ENCODE assay signal across 13 mouse cellular contexts in genomic region chr19:37777961-37778360, GRCm38 (mm10).
DNase-seq lines count a peak whose midpoint lies in the region; ATAC-seq and TF ChIP-seq lines count a peak whose summit lies in the region.
"Had no signal": no experiment of that assay in that cellular context is flagged by ENCODE, and none has a peak within 500 bp of the region (broad histone marks: within the 10 kb centered on the region; RNA-seq: fewer than 3 reads in every experiment).

No protein-coding gene starts in this region.

- no peak for TF ChIP-seq CTCF in MEL (IDR thresholded peaks at IDR 0.05 in 2 of 3, conservative IDR thresholded peaks at IDR 0.05 in 1 of 3; ENCODE audit: control insufficient read depth in 1 of 3, insufficient read depth in 1 of 3, low read depth in 2 of 3, low read length in 3 of 3, poor library complexity in 1 of 3, severe bottlenecking in 1 of 3)
- TF ChIP-seq CTCF in kidney, adult 2 months (conservative IDR thresholded peaks at IDR 0.05; ENCODE audit: insufficient read depth, insufficient read length, low read depth, low read length): no peak
- no peak for TF ChIP-seq CTCF in liver, postnatal 0 days (IDR thresholded peaks at IDR 0.05; ENCODE audit: low read depth)

- 36% methylated on average over 6 of the region's 6 CpGs for WGBS in hindbrain, embryonic 16.5 days
- 72% methylated on average over 6 of the region's 6 CpGs for WGBS in kidney, adult 2 months
- WGBS in liver, postnatal 0 days (ENCODE audit: insufficient replicate concordance): 58% methylated on average over 6 of the region's 6 CpGs

- H3K4me3 ChIP-seq in MEL (ENCODE audit: control insufficient read depth in 1 of 2, insufficient read depth in 1 of 2, low read depth in 2 of 2, low read length in 2 of 2): no peak overlapping the region
- no peak overlapping the region for H3K4me3 ChIP-seq in hindbrain, embryonic 16.5 days (ENCODE audit: low read length)
- no peak overlapping the region for H3K4me3 ChIP-seq in kidney, adult 2 months (ENCODE audit: insufficient read depth, low read depth, low read length)
- no peak overlapping the region for H3K4me3 ChIP-seq in liver, postnatal 0 days (ENCODE audit: low read depth, low read length)
- H3K4me3 ChIP-seq: embryonic facial prominence, embryonic 13.5 days had no signal

- H3K4me1 ChIP-seq in MEL (ENCODE audit: control insufficient read depth in 1 of 2, insufficient read depth in 2 of 2, low read length in 2 of 2): no peaks in the 10 kb centered on the region
- H3K4me1 ChIP-seq in hindbrain, embryonic 16.5 days (ENCODE audit: control insufficient read depth, insufficient read depth, low read depth, low read length): no peaks in the 10 kb centered on the region
- no peaks in the 10 kb centered on the region for H3K4me1 ChIP-seq in kidney, adult 2 months (ENCODE audit: control insufficient read depth, insufficient read depth, low read length)
- no peaks in the 10 kb centered on the region for H3K4me1 ChIP-seq in liver, postnatal 0 days (ENCODE audit: insufficient read depth)

- ATAC-seq in hindbrain, embryonic 16.5 days: peak; percentile 65
- no peak for ATAC-seq in liver, postnatal 0 days
- ATAC-seq: midbrain, embryonic 16.5 days had no signal

- DNase-seq in heart, postnatal 25 days (ENCODE audit: low spot score): peak; percentile 5
- DNase-seq in heart, adult 8-10 months (ENCODE audit: low spot score): no peak
- peak; percentile 3 for DNase-seq in MEL (ENCODE audit: low read depth, low spot score)
- DNase-seq in Muller cell, postnatal 12 days (ENCODE audit: inconsistent ontology term): peak; percentile 86
- DNase-seq in kidney, adult 2 months: no peak
- no peak for DNase-seq in liver, postnatal 0 days
- DNase-seq: cerebellum, adult 9-10 months; layer of hippocampus, adult 9-11 months had no signal

- peaks cover 0 to 1% of the 10 kb centered on the region in 2 experiments; a peak in 2 of 4 replicates for H3K27me3 ChIP-seq in MEL (ENCODE audit: control insufficient read depth in 1 of 2, insufficient read depth in 2 of 2, low read length in 2 of 2)
- H3K27me3 ChIP-seq in hindbrain, embryonic 16.5 days (replicated peaks; ENCODE audit: control insufficient read depth, insufficient read depth, low read length): no peaks in the 10 kb centered on the region
- no peaks in the 10 kb centered on the region for H3K27me3 ChIP-seq in kidney, adult 2 months (replicated peaks; ENCODE audit: control insufficient read depth, insufficient read depth, low read length)
- no peaks in the 10 kb centered on the region for H3K27me3 ChIP-seq in liver, postnatal 0 days (ENCODE audit: insufficient read depth, low read length)
- H3K27me3 ChIP-seq: CH12.LX; embryonic facial prominence, embryonic 13.5 days had no signal

- H3K4me2 ChIP-seq in hindbrain, embryonic 16.5 days (ENCODE audit: low read length): no peak overlapping the region
- no peak overlapping the region for H3K4me2 ChIP-seq in liver, postnatal 0 days (ENCODE audit: low read depth, low read length)
- H3K4me2 ChIP-seq: embryonic facial prominence, embryonic 13.5 days had no signal

- no peak overlapping the region for H3K27ac ChIP-seq in MEL (ENCODE audit: control insufficient read depth, low read depth, low read length)
- H3K27ac ChIP-seq in hindbrain, embryonic 16.5 days (ENCODE audit: low read depth, low read length): no peak overlapping the region
- H3K27ac ChIP-seq in kidney, adult 2 months (ENCODE audit: insufficient read depth, low read depth, low read length): no peak overlapping the region
- H3K27ac ChIP-seq in liver, postnatal 0 days (ENCODE audit: low read depth): no peak overlapping the region
- H3K27ac ChIP-seq: embryonic facial prominence, embryonic 13.5 days; stomach, postnatal 0 days had no signal

- H3K9ac ChIP-seq in MEL (ENCODE audit: control insufficient read depth, low read depth, low read length, poor library complexity, severe bottlenecking): no peak overlapping the region
- no peak overlapping the region for H3K9ac ChIP-seq in hindbrain, embryonic 16.5 days (ENCODE audit: low read depth, low read length)
- H3K9ac ChIP-seq in liver, postnatal 0 days (replicated peaks): no peak overlapping the region
- H3K9ac ChIP-seq: embryonic facial prominence, embryonic 13.5 days had no signal

- no peaks in the 10 kb centered on the region for H3K36me3 ChIP-seq in MEL (ENCODE audit: control insufficient read depth in 1 of 2, insufficient read depth in 2 of 2, low read length in 2 of 2)
- no peaks in the 10 kb centered on the region for H3K36me3 ChIP-seq in hindbrain, embryonic 16.5 days (ENCODE audit: control insufficient read depth, insufficient read depth, low read length)
- no peaks in the 10 kb centered on the region for H3K36me3 ChIP-seq in kidney, adult 2 months (ENCODE audit: control insufficient read depth, insufficient read depth, low read length)
- H3K36me3 ChIP-seq in liver, postnatal 0 days (replicated peaks; ENCODE audit: insufficient read depth, low read length): no peaks in the 10 kb centered on the region
- H3K36me3 ChIP-seq: embryonic facial prominence, embryonic 13.5 days had no signal

- TF ChIP-seq RAD21 in MEL (IDR thresholded peaks at IDR 0.05; ENCODE audit: low read depth, low read length): no peak

- no peak for TF ChIP-seq EP300 in MEL (IDR thresholded peaks at IDR 0.05; ENCODE audit: low read depth in 1 of 2, low read length in 2 of 2)
- TF ChIP-seq EP300 in liver, postnatal 0 days (IDR thresholded peaks at IDR 0.05; ENCODE audit: low read depth): no peak

- H3K79me2 ChIP-seq in MEL (ENCODE audit: control insufficient read depth, insufficient read depth, low read length, poor library complexity): no peaks in the 10 kb centered on the region

- intact Hi-C loops in heart, postnatal 25 days (cut with DNase I): no loop called here

- no peak for TF ChIP-seq POLR2A in MEL (IDR thresholded peaks at IDR 0.05; ENCODE audit: control insufficient read depth in 1 of 2, insufficient read depth in 1 of 2, low read depth in 1 of 2, low read length in 2 of 2, poor library complexity in 1 of 2)
- TF ChIP-seq POLR2A in kidney, adult 2 months (IDR thresholded peaks at IDR 0.05; ENCODE audit: low read depth, low read length): no peak

- H3K9me3 ChIP-seq in MEL (replicated peaks; ENCODE audit: insufficient read depth, low read length): no peaks in the 10 kb centered on the region
- no peaks in the 10 kb centered on the region for H3K9me3 ChIP-seq in hindbrain, embryonic 16.5 days (ENCODE audit: control insufficient read depth, low read length)
- no peaks in the 10 kb centered on the region for H3K9me3 ChIP-seq in liver, postnatal 0 days (ENCODE audit: low read length)
- H3K9me3 ChIP-seq: embryonic facial prominence, embryonic 13.5 days had no signal

TF ChIP-seq in MEL, 35 proteins besides CTCF, POLR2A, EP300 and RAD21:
- TF ChIP-seq MAFK (IDR thresholded peaks at IDR 0.05; ENCODE audit: borderline replicate concordance, low read depth, low read length) (no peak), MAX (IDR thresholded peaks at IDR 0.05; ENCODE audit: low read length) (no peak), ZC3H11A (IDR thresholded peaks at IDR 0.05; ENCODE audit: low read depth, low read length) (no peak), BHLHE40 (IDR thresholded peaks at IDR 0.05; ENCODE audit: borderline replicate concordance, low read depth, low read length) (no peak)
TF ChIP-seq in MEL: peak in this region for 0.

Comparison
In these comparisons a context has a peak if more than half of its experiments do, and no peak if none do; other contexts are left out.
1. DNase-seq: peak in heart, postnatal 25 days (single experiment), MEL (single experiment) and Muller cell, postnatal 12 days (single experiment); none in heart, adult 8-10 months (single experiment), kidney, adult 2 months (single experiment) and liver, postnatal 0 days (single experiment).